Mouse (Mus musculus) frontal cortex, adult 2 months (tissue): ENCODE data around the gene Fbxo48. TPM values are rescaled to one million over a fixed set of nuclear protein-coding genes. Genes with fewer than 3 reads are reported as not detected.

Experiments used
- DNase-seq, 2 experiments: peaks; one replicate each; pipeline ENCODE4 v3.0.0; 2022; ENCODE audit warnings: low spot score in 1 of 2; ENCODE audit errors: extremely low spot score in 1 of 2
- polyA plus RNA-seq: library from polyadenylated mRNA; depleted of rRNA; stranded (reverse); fragments of >200 nt; gene quantifications from 2 replicates; pipeline ENCODE4 v1.2.3, GENCODE M21; 2012

The Fbxo48 gene
- polyA plus RNA-seq, 1 experiment = 0.70 TPM

DNA sequence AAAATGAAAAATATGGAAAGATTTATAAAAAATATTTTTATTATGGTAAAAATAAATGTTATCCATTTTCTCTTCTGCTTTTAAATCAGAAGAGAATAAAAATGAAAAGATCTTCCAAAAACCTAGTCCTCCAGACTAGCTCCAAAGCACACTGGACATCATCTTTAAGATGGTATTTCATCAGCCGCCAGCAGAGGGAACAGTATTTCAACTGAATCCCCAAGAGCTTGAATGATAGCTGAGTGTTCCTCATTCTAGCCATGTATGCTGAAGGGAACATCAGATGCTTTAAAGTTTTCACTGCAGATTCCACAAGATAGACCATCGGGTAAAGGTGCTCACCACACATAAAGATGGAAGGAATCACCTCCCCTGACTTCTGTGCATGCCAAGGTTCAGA, 16.6 kb downstream of the Fbxo48 start:
- peak; percentile 20 to 76 for DNase-seq

DNA sequence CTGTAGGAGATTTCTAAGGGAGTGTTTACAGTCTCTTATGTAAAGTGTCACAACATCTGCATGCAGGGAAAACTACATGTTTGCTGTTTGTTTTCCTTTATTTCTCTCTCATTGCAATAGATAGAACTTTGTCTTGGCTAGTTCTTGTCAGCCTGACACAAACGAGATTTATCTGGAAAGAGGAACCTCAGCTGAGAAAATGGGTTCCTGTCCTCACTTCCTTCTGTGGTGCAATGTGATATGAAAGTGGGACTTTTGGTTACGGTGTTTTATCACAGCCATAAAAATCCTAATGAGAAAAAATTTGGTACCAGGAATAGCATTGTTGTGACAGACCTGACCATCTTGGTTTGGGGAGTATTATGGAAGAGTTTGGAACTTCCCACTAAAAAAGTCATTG, 18.5 kb downstream of the Fbxo48 start:
- DNase-seq = no peak

DNA sequence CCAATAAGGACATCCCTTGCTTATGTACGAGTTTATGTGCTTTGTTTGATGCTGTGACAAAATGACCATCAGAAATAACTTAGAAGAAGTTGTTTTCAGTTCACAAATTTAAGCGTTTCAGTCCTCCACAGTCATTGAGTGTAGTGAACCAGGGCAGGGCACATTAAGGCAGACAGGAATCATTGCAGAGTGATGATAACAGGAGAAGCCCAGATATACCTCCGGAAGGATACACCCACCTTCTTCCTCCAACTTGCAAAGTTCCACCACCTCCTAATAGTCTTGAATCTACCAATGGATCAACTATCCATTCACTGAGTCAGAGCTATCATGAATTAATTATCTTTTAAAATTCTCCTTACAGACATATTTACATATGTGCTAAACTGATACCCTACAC, 20.9 kb downstream of the Fbxo48 start:
- DNase-seq = no peak

DNA sequence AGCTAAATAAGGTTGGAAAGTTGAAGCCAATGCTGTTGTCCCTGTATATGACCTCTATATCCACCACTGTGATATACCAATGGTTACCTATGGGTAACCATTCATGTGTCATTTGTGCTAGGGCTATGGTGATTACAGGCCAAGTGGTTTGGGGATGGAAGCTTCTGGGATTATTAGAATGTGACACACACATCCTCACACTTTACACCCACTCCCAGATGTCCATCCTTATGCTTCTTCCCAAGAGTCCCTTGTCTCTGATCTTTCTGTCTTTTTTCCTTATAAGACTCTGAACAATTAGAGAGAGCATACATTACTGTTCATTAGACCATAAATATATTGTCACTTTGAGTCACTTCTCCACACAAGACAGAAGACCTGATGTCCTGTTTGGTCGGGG, 21.9 kb downstream of the Fbxo48 start:
- peak in 1 of 2 experiments; percentile 54 for DNase-seq

DNA sequence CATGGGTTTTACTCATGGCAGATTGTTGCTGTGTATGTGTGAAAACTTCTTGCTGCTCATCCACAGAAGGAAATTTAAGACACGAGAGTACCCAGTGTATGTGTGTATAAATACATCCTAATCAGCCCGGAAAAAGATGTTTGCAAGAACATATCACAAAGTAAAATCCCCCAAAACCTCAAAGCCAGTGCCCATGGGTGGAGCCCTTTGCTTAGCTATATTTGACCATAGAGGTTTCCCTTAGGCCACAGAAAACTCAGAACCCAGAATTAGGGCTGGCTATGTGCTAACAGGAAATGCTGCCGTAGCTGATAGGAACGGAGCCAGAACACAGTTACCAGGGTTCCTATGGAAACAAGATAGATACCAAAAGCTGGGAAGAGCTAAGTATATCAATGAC, 25.8 kb downstream of the Fbxo48 start:
- DNase-seq = no peak

DNA sequence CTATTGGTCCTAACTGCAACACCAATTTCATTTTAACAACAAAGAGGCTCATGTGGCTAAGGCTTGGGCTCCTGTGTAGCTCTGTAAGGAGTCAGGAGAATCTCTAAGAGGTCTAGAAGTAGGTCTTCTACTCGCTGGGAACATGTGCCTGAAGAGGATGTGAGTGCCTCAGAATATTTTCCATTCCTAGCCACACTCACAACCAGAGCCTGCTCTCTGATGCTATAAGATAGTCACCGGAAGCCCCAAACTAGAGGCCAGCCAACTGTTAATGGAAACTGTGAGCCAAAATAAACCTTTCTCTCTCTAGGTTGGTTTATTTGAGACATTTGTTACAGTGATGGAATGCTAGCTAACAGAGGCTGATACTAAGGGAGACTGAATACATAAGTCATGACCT, 26.4 kb downstream of the Fbxo48 start:
- no peak for DNase-seq

DNA sequence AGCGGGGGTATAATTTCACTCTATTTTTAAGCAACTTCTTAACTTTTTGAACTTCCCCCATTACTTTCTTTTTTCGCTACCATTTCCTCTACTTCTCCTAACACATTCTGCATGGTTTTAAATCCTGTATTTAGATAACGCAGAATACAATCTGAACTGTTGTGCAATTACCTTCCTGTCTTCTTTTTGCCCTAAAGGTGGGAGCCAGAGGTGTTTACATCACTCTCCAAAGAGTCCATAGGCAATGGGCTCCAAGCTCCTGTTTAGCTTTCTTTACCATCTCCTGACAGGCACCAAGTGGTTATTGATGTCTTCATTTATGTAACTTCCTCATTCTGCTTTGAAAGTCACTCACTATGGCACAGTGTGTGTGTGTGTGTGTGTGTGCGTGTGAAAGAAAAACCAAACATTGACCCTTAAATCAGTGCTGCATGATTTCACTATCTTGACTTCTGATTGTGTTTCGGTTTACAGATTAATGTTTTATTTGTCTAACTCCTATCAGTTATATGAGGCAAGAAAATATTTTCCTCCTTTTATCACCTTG, 27.1 kb downstream of the Fbxo48 start:
- DNase-seq = no peak

DNA sequence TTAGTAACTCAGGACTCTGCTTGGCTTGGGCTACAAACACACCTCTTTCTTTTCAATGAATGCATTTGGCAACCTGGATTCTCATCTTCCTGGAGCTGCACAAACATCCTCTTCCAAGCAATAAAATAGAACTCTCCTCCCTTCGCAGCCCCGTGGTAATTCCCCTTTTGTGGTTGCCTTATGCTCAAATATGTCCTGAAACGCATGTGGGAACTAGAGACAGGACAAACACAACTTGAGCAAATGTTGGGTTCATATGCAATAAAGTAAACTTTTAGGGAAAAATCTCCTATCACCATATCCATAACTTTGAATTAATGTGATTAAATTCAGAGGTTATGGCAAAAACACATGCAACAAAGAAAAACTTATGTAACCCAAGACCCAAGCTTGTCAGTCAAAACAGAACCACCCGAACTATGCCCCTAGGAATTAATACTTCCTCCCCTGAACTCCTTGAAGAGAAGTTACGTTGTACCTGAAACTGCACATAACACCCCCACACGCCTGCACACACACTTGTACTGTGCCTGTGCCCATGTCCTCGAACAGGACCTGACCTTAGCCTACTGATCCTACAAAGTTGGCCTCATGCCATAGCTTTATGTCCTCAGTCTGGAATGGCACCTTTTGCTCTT, 35.5 kb downstream of the Fbxo48 start:
- DNase-seq = no peak

DNA sequence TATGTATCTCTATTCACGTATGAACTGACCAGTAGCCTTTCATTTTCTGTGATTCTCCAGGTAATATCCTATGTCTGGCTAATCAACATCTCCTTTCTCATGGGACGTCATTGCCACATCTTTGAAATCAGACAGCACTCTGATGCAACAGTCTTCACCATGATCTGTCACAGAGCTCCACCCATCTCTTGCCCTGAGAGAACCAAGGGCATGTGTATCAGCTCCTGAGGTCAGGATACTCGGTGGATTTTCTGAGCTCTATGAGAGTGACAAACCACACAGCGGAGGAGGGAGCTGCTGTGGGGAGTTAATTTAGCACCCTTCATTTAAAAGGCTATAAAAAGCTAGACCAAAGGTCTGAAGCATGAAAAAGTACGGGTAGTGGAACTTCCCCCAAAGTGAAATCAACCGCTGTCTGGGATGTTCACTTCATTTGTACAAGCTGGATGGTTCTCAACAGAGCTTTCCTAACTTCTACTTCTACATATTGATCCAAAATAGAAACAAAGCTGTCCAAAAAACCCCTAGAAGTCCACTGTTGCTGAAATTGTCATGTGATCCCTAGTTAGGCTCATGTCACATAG, 36.7 kb downstream of the Fbxo48 start:
- DNase-seq = no peak

DNA sequence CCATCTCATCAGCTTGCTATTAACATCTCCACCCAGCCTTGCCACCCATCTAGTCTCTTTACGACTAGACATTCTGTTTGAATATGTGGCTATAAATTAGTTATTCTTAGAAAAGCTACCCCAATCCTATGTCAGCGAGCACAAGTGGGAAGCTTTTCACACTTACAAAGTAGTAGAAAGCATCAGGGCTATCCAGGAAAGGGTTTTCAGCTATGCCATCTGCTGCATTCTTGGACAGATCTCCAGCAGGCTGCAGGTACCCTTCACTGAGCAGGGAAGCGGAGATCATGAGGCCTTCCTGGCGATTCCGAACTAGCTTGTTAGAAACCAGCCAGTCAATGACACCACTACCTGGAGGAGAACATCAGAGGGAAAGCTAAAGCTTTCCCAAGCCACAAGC, 38.7 kb downstream of the Fbxo48 start:
- DNase-seq = peak in 1 of 2 experiments; percentile 20

DNA sequence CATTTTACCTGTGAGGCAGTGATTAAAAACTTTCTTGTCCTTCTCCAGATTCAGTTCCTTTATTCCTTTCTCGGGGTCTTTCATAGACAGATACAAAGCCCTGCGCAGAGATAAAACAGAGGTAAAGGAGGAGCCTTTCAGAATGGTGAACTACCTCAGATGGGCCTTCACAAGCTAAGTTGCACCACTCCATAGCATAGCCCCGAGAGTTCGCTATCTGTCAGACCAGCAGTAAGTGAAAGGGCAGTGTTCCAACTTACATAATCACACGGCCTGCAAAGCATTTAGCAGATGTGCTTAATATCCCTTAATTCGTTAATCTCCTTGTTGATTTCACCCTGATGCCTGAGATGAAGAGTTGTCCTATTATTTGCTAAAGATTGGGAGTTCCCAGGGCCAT, 41.7 kb downstream of the Fbxo48 start:
- no peak for DNase-seq

DNA sequence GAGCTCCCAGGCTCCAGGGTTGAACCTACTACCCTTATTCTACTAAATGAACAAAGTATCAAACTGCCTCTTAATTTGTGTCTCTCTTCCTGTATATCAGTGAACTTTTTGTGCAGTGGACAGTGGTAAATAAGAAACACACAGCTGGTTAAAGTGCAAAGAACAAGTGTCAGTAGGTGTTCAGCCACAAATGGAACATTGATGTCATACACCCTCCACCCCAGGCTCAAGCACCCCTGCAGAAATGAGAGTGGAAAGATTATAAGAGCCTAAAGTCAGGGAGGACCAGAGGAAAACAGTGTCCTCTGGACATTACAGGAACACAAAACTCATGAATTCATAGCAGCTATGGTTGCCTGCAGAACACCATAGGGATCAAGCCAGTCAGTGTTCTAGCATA, 45.6 kb downstream of the Fbxo48 start:
- no peak for DNase-seq

DNA sequence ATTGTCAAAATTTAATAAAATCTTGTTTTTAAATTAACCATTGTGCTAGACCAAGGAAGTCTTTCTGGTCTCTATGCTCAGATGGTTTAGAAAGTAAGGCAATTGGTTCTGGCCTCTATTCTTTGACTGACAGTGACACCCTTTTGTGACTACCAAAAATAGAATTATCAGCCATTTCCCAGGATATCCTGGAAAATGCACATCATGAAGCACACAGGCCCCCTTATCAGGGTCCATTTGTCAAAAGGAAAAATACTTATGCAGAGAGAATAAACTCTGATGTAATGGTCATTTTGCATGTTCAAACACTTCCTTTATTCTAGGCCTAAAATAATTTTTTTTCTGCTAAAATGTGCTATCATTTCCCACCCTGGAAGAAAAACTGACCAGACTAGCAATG, 46.3 kb downstream of the Fbxo48 start:
- DNase-seq = no peak

DNA sequence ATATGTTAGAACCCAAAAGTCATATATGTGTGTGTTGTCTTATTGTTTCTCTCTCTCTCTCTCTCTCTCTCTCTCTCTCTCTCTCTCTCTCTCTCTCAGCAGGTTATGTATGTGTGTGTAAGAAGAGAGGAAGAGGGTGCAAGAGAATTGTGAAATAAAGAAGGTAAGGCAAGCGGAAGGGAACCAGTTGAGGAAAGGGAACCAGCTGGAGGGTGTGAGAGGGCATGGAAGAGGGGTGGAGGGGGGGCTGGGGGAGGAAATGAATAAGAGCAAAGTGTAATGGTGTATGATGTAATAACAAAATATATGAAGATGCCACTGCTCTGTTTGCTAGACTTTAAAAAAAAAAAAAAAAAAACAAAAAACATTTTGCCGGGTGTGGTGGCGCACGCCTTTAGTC, 48.2 kb downstream of the Fbxo48 start:
- DNase-seq = no peak

DNA sequence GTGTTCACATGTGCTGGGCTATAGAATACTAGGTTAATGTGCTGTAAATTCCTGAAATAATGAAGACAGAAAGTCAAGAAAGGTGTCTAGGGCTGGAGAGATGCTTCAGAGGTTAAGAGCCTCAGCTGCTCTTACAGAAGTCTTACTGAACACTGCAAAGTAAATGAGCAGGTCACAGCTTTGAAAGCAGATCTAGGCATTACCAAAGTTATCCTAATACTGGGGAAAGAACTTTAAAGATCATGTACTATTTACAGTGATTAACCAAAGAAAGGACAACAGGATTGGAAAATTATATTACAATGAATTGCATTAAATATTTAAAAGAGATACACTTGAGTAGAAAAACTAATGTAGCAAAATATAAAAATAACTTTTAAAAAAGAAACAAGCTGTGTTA, 48.8 kb downstream of the Fbxo48 start:
- no peak for DNase-seq

DNA sequence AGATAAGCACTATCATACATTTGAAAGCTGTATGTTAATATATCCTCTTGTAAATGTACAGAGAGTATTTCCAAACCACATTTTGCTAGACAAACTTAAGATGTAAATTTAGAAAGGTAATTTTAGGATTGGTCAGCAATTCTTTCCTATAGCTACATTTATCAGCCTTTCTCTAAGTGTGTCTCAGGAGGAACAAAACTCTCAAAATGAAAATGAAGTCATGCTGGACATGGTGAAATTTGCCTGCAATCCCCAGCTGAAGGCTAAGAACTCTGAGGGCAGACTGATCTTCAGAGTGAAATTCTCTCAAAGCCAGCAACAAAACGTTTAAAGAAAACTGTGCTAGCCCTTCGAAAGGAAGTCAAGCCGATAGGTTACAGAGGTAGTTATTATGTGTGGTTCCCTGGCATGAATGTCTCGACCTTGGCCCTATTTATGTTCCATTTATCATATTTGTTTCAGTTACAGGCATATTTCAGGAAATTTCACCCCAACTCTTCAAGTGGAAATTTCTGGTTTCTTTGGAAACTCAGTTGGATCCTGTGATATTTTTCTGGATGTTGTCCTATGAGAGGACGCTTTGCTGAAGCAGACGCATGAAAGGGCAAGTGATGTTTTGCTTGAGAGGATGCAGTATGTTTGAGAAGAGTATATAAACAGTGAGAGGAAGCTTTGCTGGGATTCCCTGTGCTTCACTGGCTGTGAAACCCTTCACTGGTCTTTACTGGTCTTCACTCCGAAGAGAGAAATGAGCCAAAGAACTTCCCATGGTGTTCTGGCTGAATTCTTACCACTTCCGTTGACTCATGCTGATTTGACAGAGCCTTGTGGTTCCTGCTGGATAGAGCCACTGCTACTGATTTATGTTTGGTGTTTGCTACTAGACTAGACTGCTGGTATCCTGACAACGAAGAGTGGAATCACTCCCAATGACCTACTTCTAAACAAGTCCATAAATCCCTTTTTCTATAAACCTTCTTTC, 49.5 kb downstream of the Fbxo48 start:
- no peak for DNase-seq

DNA sequence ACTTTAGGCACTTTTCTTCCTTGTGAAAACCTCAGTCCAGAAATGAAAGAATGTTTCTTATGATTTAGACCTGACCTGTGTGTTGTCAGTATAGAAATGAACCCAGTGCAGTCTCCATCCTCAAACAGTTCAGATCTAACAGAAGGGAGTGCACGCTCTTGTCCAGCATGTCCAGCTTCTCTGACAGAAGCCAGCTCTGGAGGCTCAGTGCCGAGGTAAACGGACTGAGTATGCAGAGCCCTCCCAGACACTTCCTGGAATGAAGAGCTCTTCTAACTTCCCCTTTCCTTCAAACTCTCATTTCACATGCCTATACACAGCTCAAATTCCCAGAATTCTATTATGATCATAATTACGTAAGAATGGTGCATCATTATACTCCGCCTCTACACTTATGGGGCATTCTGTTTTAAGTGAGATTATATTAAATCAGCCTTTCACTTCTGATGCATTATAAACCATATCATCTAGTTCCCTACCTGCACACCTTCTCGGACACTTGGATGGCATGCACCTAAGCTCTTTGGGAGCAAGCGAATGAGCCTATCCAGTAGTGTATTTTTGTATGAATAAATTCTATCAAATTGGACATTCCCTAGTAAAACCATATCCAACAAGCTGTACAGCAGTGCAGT, 51.7 kb downstream of the Fbxo48 start:
- no peak for DNase-seq

DNA sequence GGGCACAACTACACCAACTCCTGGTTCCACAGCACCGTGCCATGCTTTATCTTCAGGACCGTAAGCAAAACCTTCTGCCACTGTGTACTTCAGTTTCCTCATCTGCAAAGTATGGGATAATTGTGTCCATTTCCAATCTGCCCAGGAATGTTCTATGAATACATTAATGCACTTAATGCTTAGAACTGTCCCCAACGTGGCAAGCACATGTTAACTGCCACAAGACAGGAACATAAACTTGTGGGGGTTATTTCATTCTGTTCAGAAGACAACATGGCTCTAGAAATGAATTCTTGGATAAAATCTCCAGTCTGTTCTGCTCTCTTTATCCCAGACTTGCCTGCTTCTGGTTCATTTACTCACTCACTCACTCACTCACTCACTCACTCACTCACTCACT, 52.6 kb downstream of the Fbxo48 start:
- DNase-seq = no peak
